Mouse (Mus musculus): ENCODE measurements around the gene Tctn1. TPM values are rescaled to one million over a fixed set of nuclear protein-coding genes. Genes with fewer than 3 reads are reported as not detected.

The Tctn1 gene
- total RNA-seq, 2 experiments from 2014 or later, result 7.6 to 10.0 TPM

DNA sequence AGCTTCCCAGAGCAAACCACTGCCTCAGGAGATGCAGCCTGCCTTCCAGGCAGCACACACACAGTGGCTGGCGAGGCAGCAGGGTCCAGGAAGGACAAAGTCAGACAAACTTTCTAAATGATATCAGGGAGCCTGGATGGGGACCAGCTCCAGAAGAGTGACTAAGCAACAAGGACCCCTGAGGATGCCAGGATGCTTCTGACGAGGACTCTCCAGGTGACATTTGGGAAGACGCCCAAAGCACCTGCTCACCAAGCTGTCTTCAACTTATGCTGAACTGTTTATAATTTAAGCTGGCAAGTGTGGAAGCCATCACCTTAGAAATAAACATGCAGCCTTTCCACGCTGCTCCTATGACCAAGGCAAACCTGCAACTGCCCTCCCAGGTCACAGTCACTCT is 15.0 kb downstream of the Tctn1 start:
- DNase-seq (ENCODE audit: low spot score in 2 of 2), result no peak

DNA sequence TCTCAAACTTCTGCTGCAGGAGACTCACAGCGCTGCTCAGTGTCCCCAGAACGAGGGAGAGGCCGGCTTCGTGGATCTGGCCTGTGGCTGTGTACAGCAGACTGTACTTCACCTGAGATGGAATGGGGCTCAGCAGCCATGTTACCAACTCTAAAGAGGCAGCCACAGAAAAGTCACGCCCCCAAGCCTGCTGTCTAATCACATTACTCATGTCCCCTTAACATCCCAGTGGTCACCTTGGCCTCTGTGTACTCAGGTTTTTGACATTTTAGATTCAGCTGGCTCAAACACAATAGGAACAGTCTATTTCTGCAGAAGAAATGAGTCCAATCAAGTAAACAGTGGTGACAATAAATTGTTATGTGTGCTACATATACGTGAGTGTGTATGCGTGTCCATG is 16.3 kb downstream of the Tctn1 start:
- no peak for DNase-seq (ENCODE audit: low spot score in 2 of 2)

DNA sequence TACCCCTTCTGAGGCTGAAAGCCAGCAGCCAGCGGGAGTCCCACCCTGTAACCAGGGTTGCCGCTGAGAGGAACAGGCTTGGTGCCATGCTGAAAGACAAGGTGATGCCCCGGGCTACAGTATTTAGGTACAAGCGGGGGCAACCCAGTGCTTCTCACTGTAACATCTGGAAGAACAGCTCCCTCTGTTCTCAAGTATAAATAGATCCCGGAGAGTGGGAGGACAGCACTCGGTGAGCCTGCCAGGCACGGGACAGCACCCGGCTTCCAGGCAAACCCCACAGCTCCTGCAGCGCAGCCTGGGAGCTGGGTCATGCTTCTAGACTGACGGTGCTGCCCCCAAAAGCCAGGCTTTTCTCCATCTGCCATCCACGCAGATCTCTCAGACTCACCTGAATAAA is 16.7 kb downstream of the Tctn1 start:
- no peak for DNase-seq (ENCODE audit: low spot score in 2 of 2)

DNA sequence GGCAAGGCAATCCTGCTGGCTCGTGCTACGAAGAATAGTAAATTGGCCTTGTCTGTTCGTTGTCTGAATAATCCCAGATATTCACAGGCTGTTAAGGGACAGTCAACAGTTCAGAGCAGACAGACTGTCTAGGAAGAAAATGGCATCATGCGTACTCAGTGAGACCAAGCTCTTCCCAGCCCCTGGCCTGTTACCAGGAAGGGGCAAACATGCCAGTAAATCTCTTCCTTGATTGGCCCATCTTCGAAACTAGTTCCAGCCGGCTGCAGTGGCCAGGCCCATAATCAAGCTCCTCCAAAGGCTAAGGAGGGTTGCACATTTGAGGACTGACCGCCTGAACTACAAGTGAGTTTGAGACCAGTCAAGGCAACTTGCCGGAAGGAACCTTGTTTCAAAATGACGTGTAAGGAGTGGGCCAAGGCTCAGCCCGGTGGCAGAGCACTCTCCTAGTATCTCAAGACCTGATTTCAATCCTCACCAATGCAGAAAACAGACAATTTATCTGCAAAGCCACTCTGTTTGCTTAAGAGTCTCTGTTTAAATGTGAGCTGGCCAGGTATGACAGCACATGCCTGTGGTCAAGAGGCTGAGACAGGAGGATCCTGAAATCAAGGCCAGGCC is 17.6 kb downstream of the Tctn1 start:
- no peak for DNase-seq (ENCODE audit: low spot score in 2 of 2)

DNA sequence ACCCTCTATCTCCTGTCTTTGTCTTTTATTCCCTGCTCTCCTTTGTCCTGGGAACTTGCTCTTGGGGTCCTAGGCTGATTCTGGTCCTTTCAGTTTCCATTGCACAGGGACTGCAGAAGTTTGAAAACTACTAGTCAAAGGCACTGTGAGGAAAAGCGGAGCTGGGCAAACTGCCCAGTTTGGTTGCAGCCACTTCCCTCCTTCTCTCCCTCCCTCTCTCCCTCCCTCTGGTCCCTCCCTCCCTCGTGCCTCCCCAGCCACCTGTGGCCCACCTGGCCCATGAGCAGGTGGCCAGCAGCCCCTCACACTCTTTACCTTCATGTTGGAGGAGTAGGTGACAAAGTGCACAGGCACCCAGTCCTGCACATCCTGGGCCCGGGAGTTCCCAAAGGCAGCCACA is 19.1 kb downstream of the Tctn1 start:
- DNase-seq (ENCODE audit: low spot score in 2 of 2), result no peak

DNA sequence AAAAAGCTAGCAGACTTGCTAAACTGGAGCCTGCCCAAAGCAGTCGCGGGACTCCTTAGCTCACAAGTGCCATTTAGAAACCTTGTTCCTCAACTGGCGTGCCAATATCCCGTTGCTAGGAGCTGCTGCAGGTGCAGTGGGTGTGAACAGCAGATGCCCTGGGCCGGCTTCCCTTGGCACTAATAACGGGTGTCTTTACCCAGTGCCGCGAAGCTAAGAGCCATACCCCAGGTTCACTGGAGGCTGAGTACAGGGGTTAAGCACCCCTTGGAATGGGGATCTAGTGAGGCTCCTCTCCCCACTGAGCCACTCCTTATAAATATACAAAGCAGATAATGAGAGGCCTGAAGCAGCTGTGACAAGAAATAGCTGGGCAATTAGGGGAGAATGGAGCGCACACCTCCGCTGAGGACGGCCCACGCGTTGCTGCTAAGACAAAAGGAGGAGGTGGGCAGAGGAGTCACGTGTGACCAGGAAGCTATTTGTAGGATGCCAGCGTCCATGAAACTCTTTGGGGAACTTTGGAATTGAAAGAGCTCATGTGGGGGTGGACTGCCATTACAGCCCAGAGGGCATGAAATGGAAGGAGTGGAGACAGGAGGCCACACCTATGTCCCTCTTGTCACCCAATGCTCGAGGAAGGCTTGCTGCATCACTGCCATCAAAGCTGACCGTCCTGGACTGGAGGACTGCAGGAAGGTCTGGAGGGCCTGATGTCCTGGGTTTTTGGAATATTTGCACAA is 20.3 kb downstream of the Tctn1 start:
- no peak for DNase-seq (ENCODE audit: low spot score in 2 of 2)

DNA sequence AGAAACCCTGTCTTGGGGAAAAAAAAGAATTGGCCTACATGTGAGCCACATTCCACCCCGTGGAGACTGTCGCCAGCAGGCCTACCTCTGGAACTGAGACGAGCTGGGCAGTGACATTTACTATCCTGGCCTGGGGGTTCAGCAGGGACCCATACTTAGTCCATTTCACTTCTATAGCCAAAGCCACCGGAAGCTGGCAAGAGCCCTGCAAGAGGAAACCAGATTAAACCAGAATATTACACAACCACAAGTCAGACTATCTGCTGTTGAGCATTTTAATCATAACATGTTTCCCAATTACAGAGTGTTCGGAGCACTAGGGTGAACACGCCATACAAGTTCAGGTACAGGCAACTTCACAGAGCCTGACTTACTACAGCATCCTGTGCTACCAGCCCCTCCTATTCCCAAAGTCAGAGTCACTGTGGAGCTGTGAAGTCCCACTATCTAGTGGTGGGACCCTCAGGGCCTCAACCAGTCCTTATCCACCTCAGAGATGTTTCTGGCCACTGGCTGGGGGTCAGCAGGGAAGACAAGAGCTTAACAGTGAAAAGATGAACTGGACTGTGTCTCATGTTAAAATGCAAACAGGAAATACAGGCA is 21.6 kb downstream of the Tctn1 start:
- no peak for DNase-seq (ENCODE audit: low spot score in 2 of 2)

DNA sequence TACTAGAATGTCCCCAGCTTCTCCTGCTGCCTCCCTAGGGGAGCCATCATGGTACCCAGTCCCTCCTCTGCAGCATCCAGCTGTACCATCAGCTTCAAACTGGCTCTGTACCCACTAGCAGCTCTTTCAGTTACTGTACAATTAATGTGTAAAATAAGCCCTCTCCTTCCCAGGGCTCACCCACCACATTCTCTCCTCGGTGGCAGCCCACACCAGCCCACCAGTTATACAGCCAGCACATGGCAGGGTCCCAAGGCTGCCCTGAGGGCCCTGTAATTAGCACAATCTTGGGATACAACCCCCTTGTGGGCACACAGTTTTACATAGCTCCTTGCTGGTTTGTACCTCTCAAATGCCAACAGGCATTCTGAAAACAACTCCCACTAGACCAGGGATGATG is 23.3 kb downstream of the Tctn1 start:
- DNase-seq (ENCODE audit: low spot score in 2 of 2), result no peak

DNA sequence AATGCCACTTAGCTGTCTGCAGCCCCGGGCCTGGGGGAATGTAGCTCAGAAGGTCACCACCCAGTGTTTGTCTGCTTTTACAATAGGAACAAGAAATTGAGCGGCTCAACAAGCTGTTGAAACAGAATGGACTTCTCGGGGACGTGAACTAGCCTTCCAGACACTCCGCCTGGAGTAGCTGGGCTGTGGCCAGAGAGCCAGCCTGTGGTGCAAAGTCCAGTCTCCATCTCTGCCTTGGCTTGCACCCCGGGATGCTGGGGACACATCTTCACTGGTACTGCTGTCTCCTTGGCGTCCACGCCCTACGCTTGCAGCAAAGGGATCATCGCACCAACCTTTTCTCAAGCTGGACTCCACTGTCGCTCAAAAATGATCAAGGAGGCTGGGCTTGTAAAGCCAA is 23.7 kb downstream of the Tctn1 start:
- no peak for DNase-seq (ENCODE audit: low spot score in 2 of 2)

DNA sequence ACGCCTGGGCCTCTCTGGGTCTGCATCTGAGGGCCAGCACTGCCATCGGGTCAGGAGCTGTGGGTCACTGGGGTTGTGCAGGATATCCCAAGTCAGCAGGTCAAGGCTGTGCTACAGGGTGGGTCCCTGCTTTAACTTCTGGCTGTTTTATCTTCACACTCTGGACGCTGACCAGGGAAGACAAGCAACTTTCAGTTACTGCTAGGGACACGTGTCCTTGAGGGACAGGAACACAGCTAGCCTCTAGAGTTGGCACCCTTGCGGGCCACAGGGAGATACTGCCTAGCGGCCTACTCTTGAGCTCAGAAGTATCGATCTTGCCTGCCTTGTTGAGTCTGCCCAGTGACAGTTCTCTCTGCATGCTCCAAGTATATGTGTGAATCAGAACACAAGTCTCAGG is 24.6 kb downstream of the Tctn1 start:
- DNase-seq (ENCODE audit: low spot score in 2 of 2), result no peak

DNA sequence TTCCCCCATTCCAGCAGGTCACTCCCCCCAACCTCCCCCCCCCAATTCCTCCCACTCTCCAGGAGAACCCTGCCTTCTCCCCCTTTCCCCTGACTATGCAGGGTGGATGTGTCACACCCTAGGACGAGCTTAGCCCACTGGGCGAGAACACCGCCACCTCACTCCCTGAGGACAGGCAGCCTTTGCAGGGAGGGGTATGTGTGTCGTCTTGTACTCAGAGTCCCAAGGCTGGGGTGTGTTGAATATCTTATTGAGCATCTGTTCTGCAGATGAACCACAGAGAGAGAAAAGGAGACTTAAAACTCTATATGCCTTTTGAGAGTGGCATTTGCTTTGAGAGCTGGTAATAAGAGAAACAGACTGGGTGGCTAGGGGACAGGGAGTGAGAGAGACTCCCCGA is 27.1 kb downstream of the Tctn1 start:
- DNase-seq (ENCODE audit: low spot score in 2 of 2), result no peak

DNA sequence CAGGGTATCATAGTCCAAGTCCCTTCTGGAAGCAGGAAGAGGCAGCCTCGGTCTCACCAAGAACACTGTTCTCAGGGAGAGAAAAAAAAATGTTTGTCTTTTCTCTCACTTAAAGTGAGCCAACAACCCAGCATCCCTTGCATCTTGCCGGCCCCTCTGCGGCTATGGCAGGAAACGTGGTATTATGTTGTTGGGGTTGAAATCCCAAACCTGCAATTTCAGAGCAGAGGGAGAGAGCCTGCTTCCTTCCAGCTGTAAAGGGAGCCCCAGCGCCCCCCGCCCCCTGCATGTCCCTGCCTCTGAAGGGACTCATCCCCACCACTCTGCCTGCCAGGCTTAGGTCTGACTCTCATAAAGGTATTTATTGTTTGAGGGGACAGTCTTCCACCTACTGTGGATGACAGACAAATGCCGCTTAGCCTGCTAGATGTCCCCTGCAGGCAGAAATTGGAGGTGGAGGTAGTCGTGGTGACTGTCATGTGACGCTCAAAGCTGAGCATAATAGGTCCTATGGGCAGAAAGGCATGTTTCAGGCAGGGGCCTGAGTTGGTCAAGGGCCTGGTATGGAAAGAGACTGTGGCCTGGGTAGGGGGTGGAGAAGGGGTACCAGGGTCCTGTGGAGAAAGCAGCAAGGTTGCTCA is 28.9 kb downstream of the Tctn1 start:
- no peak for DNase-seq (ENCODE audit: low spot score in 2 of 2)

DNA sequence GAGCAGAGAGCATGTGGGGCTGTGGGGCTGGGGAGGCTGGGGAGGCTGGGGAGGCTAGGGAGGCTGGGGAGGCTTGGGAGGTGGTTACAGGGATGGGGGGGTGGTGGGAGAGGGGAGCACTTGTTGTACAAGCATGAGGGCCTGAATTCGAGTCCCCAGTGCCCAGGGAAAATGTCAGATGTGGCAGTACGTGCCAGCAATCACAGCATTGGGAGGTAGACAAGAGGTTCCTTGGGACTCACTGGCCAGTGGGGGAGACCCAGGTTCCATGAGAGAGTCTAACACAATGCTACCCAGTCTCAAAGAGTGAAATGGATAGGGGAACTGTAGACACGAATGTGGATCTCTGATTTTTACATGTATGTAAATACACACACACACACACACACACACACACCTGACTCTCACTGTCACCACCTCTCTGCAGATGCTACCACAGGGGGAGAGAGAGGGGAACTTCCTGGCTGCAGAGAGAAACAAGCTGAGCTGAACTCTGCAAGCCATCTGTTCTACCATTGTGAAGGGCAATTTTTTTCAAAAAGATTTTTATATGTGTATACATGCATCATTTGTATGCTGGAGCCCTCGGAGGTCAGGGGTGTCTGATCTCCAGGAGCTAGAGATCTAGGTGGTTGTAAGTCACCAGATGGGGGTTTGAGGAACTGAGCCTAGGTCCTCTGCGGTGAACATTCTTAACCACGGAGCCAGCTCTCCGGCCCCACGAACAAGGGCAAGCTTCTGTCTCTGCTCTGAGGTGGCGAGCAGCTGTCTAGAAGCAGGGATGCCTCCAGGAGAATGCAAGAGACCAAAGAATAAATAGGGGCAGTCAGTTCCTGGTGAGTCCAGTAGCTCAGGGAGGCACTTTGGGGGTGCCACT is 29.7 kb downstream of the Tctn1 start:
- no peak for DNase-seq (ENCODE audit: low spot score in 2 of 2)

DNA sequence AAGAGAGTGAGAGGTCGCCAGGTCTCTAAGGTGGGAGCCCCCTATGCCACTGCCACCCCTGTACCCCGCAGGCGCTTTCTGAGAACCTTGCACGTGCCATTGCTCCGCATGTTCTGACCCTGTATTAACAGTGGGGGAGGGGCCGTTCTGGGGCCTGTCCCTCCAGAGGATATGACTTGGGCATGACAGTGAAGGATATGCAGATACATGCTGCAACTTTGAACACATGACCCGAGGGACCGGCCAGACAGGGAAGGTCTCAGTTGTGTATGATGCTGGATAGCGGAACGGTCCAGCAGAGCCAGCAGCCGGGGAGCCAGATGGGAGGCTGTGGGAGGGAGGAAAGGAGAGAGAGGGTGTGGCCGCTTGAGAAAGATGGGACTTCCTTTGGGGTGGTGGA is 30.6 kb downstream of the Tctn1 start:
- DNase-seq (ENCODE audit: low spot score in 2 of 2), result peak in 1 of 2 experiments; percentile 58

DNA sequence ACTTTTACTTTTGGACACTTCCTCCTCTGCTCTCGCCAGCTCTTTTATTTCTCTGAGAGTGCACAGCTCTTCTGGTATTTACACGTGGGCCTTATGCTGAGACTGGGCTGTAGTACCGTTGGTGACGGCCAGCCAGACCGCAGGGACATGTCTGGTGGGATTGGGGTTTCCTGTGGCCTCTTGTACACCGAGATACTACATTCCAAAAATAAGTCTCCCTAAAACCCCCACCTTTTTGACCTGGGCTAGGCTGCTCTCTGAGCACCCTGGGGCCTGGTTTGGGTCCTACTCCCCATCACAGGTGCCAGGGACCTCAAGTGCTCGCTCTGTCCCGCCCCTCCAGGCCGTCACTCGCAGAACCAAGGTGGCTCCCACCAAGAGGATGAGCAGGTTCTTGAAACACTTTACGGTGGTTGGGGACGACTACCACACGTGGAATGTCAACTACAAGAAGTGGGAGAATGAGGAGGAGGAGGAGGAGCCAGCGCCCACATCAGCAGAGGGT is 31.1 kb downstream of the Tctn1 start:
- DNase-seq (ENCODE audit: low spot score in 2 of 2), result no peak

DNA sequence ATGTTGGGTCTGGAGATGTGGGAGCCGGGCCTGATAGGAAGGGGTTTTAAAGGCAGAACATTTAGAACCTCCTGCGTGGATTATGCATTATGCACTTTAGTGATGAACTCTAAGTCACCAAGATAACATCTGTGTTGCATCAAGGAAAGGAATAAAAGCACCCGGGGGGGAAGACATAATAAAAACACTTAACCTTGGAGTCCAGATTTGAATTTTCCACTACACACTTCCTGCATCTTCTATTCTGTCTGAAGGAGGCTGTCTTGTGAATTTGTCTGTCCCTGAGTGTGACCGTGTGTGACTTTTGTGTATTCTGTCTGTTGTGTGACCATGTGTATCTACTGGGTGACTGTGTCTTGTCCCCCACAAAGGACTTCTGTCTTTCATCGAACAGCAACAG is 32.3 kb downstream of the Tctn1 start:
- no peak for DNase-seq (ENCODE audit: low spot score in 2 of 2)

DNA sequence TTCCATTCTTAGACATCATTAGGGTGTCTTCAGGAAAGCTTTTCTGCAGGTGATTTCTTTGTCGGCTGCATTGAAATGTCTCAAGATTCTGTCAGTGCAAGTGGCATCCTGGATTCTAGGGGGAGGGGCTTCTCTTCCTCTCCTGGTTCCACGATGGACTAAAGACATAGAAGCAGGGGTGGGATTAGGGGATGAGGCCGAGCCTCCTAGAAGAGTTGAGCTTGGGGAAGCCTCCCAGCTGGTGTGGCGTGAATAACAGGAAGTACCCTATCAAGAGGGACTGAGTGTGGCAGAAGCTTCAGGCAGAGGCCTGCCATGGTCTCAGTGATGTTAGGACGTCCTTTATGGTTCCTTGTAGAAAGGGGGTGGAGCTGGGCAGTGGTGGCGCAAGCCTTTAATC is 32.8 kb downstream of the Tctn1 start:
- no peak for DNase-seq (ENCODE audit: low spot score in 2 of 2)

DNA sequence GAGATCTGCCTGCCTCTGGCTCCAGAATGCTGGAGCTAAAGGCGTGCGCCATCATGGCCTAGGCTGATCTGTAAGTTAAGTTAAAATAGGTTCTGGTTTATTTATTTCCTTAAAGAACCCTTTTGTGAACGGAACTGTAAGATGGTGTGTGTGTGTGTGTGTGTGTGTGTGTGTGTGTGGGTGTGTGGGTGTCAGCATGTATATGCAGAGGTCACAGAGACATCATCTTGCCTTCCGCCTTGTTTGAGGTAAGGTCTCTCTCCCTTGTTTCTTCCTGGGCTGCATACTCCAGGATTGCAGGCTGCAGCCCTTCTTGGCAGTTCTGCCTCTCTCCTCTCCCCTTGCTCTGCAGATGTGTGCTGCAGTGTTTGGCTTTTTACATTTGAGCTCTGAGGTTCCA is 33.4 kb downstream of the Tctn1 start:
- no peak for DNase-seq (ENCODE audit: low spot score in 2 of 2)

DNA sequence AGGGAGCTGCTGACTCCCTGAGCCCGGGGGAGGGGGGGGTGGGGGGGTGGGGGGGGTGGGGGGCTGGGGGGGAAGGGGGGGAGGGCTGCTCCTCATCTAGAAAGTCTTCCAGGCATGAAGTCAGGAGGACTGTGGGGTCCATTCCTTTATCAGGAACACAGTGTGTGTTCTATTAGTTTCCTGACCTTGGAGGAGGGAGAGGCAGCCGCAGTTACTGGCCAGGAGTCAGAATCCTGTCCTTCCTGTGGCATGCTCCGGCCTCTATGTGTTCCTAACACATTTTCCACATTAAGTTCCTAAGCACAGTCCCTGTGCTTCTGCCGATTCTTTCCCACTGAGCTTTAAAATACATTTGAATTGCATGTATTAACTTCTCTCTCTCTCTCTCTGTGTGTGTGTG is 35.5 kb downstream of the Tctn1 start:
- no peak for DNase-seq (ENCODE audit: low spot score in 2 of 2)

DNA sequence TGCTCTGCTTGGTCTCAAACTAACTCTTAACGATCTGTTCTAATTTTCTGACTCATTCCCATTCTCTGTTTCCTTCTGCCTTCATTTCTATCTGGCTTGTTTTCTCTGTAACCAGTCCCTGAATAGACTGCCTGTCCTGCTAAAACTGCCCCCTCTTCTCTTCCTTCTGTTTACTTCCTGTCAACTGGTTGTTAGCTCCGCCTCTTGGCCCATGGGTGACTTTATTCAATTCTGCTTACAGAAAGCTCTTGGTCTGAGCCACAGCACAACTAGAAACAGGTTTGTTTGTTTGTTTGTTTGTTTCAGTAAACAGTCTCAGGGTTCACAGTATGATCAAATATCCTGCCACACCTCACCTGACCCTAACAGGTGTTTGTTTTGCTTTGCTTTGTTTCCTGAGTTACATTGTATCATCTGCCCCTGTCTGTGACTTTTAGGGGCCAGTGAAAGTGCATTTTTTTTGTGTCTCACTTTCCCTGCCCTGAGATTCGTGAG is 35.9 kb downstream of the Tctn1 start:
- DNase-seq (ENCODE audit: low spot score in 2 of 2), result no peak

DNA sequence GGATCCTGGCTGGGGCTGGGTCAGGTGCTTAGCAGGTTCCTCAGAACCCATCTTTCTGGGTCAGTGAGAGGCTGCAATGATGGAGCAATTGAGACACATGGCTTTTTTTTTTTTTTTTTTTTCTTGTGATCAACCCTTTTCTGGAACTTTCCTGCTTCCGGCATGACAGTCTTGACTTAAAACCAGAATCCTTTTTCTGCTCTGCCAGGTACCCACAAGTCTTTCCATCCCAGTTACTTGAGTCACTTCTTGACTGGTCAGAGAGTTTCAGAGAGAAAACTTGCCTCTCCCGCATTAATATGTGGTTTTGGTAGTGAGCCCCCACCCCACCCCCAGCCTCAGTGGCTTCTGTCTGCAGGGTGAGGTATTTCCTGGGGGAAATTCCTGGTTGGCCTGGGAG is 40.0 kb downstream of the Tctn1 start:
- DNase-seq (ENCODE audit: low spot score in 2 of 2), result no peak

All from gastrocnemius, postnatal 4 days (tissue).